Comparison of ENCODE assay signal across 30 mouse cellular contexts in genomic region chr1:39083911-39084826, GRCm38 (mm10).
DNase-seq lines count a peak whose midpoint lies in the region; ATAC-seq and TF ChIP-seq lines count a peak whose summit lies in the region.
"Had no signal": no experiment of that assay in that cellular context is flagged by ENCODE, and none has a peak within 500 bp of the region (broad histone marks: within the 10 kb centered on the region; RNA-seq: fewer than 3 reads in every experiment).

No protein-coding gene starts in this region.

- WGBS in kidney, embryonic 16.5 days: 63% methylated on average over 7 of the region's 7 CpGs
- WGBS in forebrain, embryonic 15.5 days: 86% methylated on average over 7 of the region's 7 CpGs

- no peaks in the 10 kb centered on the region for H3K36me3 ChIP-seq in kidney, embryonic 16.5 days (ENCODE audit: insufficient read depth, low read length)
- no peaks in the 10 kb centered on the region for H3K36me3 ChIP-seq in forebrain, embryonic 15.5 days
- H3K36me3 ChIP-seq: hindbrain, embryonic 10.5 days; hindbrain, embryonic 15.5 days; limb, embryonic 13.5 days; lung, embryonic 15.5 days; midbrain, embryonic 12.5 days had no signal

- H3K4me1 ChIP-seq in kidney, embryonic 16.5 days (ENCODE audit: insufficient read depth, low read length): no peaks in the 10 kb centered on the region; the same call in 1 of the 2 replicates
- peaks cover 8% of the 10 kb centered on the region for H3K4me1 ChIP-seq in forebrain, embryonic 15.5 days
- H3K4me1 ChIP-seq: hindbrain, embryonic 10.5 days; hindbrain, embryonic 15.5 days; limb, embryonic 13.5 days; lung, embryonic 15.5 days; midbrain, embryonic 12.5 days had no signal

- H3K27me3 ChIP-seq in kidney, embryonic 16.5 days (ENCODE audit: insufficient read depth, low read length): no peaks in the 10 kb centered on the region
- no peaks in the 10 kb centered on the region for H3K27me3 ChIP-seq in forebrain, embryonic 15.5 days
- H3K27me3 ChIP-seq: hindbrain, embryonic 15.5 days; limb, embryonic 13.5 days; lung, embryonic 15.5 days; midbrain, embryonic 12.5 days; Patski had no signal

- H3K4me3 ChIP-seq in kidney, embryonic 16.5 days (ENCODE audit: low read length): no peak overlapping the region
- H3K4me3 ChIP-seq in left cerebral cortex, adult 2 months: no peak overlapping the region
- no peak overlapping the region for H3K4me3 ChIP-seq in forebrain, embryonic 15.5 days
- H3K4me3 ChIP-seq: erythroblast, embryonic 14.5 days; gastrocnemius, adult 2 months; heart, adult 2 months; hindbrain, embryonic 10.5 days; hindbrain, embryonic 15.5 days; limb, embryonic 13.5 days; lung, embryonic 15.5 days; midbrain, embryonic 12.5 days had no signal

- DNase-seq in frontal cortex, adult 2 months (ENCODE audit: extremely low spot score in 1 of 2, low spot score in 1 of 2): peak; percentile 60 to 68
- DNase-seq in frontal cortex, postnatal 25 days (ENCODE audit: low spot score in 2 of 2): no peak
- DNase-seq in kidney, postnatal 36 days: no peak
- peak in 1 of 2 experiments; percentile 39 for DNase-seq in left cerebral cortex, adult 2 months (ENCODE audit: extremely low spot score in 1 of 2, low spot score in 2 of 2)
- DNase-seq in left cerebral cortex, postnatal 14 days (ENCODE audit: low spot score in 2 of 2): no peak
- DNase-seq in mesoderm, embryonic 11.5 days (ENCODE audit: low read depth, low spot score): peak; percentile 59
- DNase-seq: adrenal gland, postnatal 10 days; cerebellum, adult 11 months; cerebellum, adult 9-10 months; cerebellum, postnatal 36 days; forebrain, postnatal 0 days; gastrocnemius, adult 2 months; heart, adult 2 months; heart, postnatal 14 days; kidney, adult 9 months; layer of hippocampus, adult 9-11 months; lung, postnatal 36 days; thymus, adult 2 months; thymus, postnatal 36 days had no signal

- no peak overlapping the region for H3K4me2 ChIP-seq in kidney, embryonic 16.5 days (replicated peaks; ENCODE audit: low read depth, low read length)
- no peak overlapping the region for H3K4me2 ChIP-seq in forebrain, embryonic 15.5 days (replicated peaks)
- H3K4me2 ChIP-seq: hindbrain, embryonic 15.5 days; limb, embryonic 13.5 days; liver, embryonic 11.5 days; lung, embryonic 15.5 days; midbrain, embryonic 12.5 days had no signal

- H3K9ac ChIP-seq in kidney, embryonic 16.5 days (replicated peaks; ENCODE audit: low read length): no peak overlapping the region
- no peak overlapping the region for H3K9ac ChIP-seq in forebrain, embryonic 15.5 days (replicated peaks)
- H3K9ac ChIP-seq: forebrain, postnatal 0 days; hindbrain, embryonic 15.5 days; limb, embryonic 13.5 days; lung, embryonic 15.5 days; midbrain, embryonic 12.5 days had no signal

- H3K9me3 ChIP-seq in kidney, embryonic 16.5 days (ENCODE audit: low read length): peaks cover 5% of the 10 kb centered on the region; the same call in 1 of the 2 replicates
- H3K9me3 ChIP-seq in forebrain, embryonic 15.5 days: no peaks in the 10 kb centered on the region
- H3K9me3 ChIP-seq: hindbrain, embryonic 15.5 days; lung, embryonic 15.5 days; midbrain, embryonic 12.5 days had no signal

- peak; percentile 35; the same call in 1 of the 2 replicates for ATAC-seq in kidney, embryonic 16.5 days (ENCODE audit: low FRiP score, low TSS enrichment)
- ATAC-seq in forebrain, embryonic 15.5 days (replicated peaks): no peak
- ATAC-seq: forebrain, postnatal 0 days; inflammation-experienced regulatory T-cells, adult 6 months; Patski had no signal

- intact Hi-C loops in left cerebral cortex, adult 2 months (cut with DNase I): no loop called here
- intact Hi-C loops in left cerebral cortex, postnatal 14 days (cut with DNase I): no loop called here

- H3K27ac ChIP-seq in kidney, embryonic 16.5 days (ENCODE audit: low read length): no peak overlapping the region
- peak overlapping the region; percentile 86 for H3K27ac ChIP-seq in left cerebral cortex, adult 2 months
- H3K27ac ChIP-seq in forebrain, embryonic 15.5 days (replicated peaks): no peak overlapping the region
- H3K27ac ChIP-seq: gastrocnemius, adult 2 months; heart, adult 2 months; hindbrain, embryonic 10.5 days; hindbrain, embryonic 15.5 days; limb, embryonic 13.5 days; lung, embryonic 15.5 days; midbrain, embryonic 12.5 days had no signal

- TF ChIP-seq CTCF in left cerebral cortex, adult 2 months (IDR thresholded peaks at IDR 0.05): no peak

Comparison
In these comparisons a context has a peak if more than half of its experiments do, and no peak if none do; other contexts are left out.
1. DNase-seq: peak in frontal cortex, adult 2 months (2 of 2) and mesoderm, embryonic 11.5 days (single experiment); none in frontal cortex, postnatal 25 days (0 of 2), kidney, postnatal 36 days (0 of 2) and left cerebral cortex, postnatal 14 days (0 of 2).